Mouse (Mus musculus): Measurements from ENCODE around the gene L2hgdh.
"Not testable (repeated sequence)": the region's sequence is repeated elsewhere in the genome, so short reads cannot be mapped to it uniquely, and the experiment has no call there.

L2hgdh gene

GRCm38 (mm10) chr12:69661658-69662057 is 63.0 kb downstream of the L2hgdh start:
- DNase-seq: no peak

DNA sequence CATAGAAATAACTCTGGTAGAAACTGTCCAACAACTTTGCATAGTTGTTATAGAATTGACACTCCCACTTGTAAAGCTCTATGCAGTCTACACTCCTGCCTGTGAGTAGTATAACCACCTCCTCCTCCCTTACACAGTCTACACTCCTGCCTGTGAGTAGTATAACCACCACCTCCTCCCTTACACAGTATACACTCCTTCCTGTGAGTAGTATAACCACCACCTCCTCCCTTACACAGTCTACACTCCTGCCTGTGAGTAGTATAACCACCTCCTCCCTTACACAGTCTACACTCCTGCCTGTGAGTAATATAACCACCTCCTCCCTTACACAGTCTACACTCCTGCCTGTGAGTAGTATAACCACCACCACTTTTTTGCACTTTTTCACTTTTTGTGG is 70.7 kb downstream of the L2hgdh start:
- DNase-seq: not testable (repeated sequence)

GRCm38 (mm10) chr12:69649511-69649910 is 75.2 kb downstream of the L2hgdh start:
- no peak for DNase-seq

DNA sequence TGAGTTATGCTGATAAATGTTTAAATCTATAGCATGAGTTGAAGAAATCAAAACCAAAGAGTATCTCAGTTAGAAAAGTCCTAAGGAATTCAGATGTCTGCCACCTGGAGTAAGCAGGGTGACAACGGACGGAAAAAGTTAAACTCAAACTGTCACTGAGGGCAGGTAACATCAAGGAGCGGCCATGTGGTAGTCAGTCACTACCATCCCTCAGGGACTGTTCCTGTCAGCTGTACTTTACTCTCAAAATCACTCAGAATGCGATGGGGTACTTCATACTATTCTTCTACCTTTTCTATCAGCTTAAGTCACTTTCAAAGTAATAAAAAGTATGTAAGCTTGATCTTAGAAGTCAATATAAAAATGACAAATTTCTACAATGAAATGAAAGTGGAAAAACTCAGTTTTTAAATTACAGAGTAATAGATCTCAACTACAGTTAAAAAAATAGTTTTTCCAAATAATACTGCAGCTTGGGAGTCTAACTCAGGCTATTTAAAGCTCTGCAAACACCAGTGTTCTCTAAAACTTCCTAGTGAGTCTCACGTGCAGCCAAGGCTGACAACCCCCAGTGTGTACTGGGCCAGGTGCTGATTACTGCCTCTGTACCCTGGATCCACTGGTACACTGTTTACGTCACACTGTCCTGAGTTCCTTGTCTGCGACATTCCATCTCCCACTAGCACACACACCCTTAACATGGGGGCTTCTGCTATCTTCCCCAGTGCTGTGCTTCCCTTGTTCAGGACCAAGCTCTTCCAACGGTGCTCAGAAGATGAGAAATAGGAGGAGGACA is 78.7 kb downstream of the L2hgdh start:
- no peak for DNase-seq

GRCm38 (mm10) chr12:69644877-69645276 is 79.8 kb downstream of the L2hgdh start:
- peak; percentile 59 for DNase-seq

DNA sequence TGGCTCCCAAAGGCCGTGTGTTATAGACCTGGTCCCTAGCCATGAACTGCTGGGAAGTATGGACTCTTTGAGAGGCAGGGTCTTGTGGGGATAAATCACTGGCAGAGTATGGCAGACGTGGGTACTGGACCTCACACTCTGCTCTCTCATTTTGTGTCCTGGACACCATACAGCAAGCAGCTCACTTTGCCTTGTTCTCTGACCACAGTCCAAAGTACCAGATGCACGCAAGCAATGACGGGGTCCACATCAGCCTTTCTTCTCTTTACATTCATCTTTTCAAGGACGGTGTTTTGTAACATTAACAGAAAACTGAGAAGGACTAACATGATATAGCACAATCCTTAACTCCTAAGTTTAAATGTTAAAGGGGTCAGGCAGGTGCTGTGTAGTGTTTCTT is 81.8 kb downstream of the L2hgdh start:
- DNase-seq: no peak
